Mouse (Mus musculus) kidney, embryonic 16.5 days (tissue): ENCODE results near the gene Bfsp1. TPM values are rescaled to one million over a fixed set of nuclear protein-coding genes. Genes with fewer than 3 reads are reported as not detected.

Experiments
- ATAC-seq: fragments of 200-750 bp; cut with Nextera tagmentation; 2 replicates; pipeline ENCODE4 v1.8.0; 2017; ENCODE audit warnings: moderate TSS enrichment; ENCODE audit not compliant: low FRiP score, low TSS enrichment
- H3K27ac ChIP-seq: fragments of 300-500 bp; sonication (generic); 2 replicates; pipeline ENCODE4 v1.5.1; 2014; ENCODE audit warnings: low read length
- H3K27me3 ChIP-seq: fragments of 300-500 bp; sonication (generic); 2 replicates; pipeline ENCODE4 v1.6.1; 2014; ENCODE audit warnings: low read length, control low read depth, mixed read lengths; ENCODE audit not compliant: insufficient read depth
- H3K36me3 ChIP-seq: fragments of 300-500 bp; sonication (generic); 2 replicates; pipeline ENCODE4 v1.6.1; 2014; ENCODE audit warnings: low read length, control low read depth, mixed read lengths; ENCODE audit not compliant: insufficient read depth
- H3K4me1 ChIP-seq: fragments of 300-500 bp; sonication (generic); 2 replicates; pipeline ENCODE4 v1.6.1; 2014; ENCODE audit warnings: low read length, control low read depth, mixed read lengths; ENCODE audit not compliant: insufficient read depth
- H3K4me2 ChIP-seq: fragments of 300-500 bp; sonication (generic); replicated peaks from 2 replicates; pipeline ENCODE4 v1.6.1; 2014; ENCODE audit warnings: low read depth, low read length
- H3K4me3 ChIP-seq: fragments of 300-500 bp; sonication (generic); 2 replicates; pipeline ENCODE4 v1.5.1; 2014; ENCODE audit warnings: mild to moderate bottlenecking, low read length
- H3K9ac ChIP-seq: fragments of 300-500 bp; sonication (generic); replicated peaks from 2 replicates; pipeline ENCODE4 v1.6.1; 2014; ENCODE audit warnings: low read length
- H3K9me3 ChIP-seq: fragments of 300-500 bp; sonication (generic); 2 replicates; pipeline ENCODE4 v1.6.1; 2016; ENCODE audit warnings: low read length, control low read depth
- WGBS: fragments of 180-500 bp; shearing (Covaris S2); extraction: QIAGEN DNeasy Blood & Tissue Kit; methylation state at CpG from one replicate; pipeline ENCODE4 v1.1.7; 2014; 5-methylcytosine and 5-hydroxymethylcytosine counted together
- polyA plus RNA-seq: library from polyadenylated mRNA; unstranded; fragments of >200 nt; fragmentation: Nextera tagmentation; extraction: Ambion mirVana; gene quantifications from 2 replicates; pipeline ENCODE4 v1.2.1, GENCODE M21; 2015

Gene Bfsp1
- polyA plus RNA-seq, 1 experiment from 2014 or later: 1.8 TPM

- Histone ChIP-seq H3K27me3 (no peaks in the 10 kb centered on the region), H3K4me3 (no peak overlapping the region), H3K36me3 (no peaks in the 10 kb centered on the region), H3K4me2 (no peak overlapping the region), H3K9me3 (no peaks in the 10 kb centered on the region), H3K9ac (no peak overlapping the region), H3K4me1 (no peaks in the 10 kb centered on the region), H3K27ac (peak overlapping the region; percentile 76)
- ATAC-seq: no peak
- WGBS: 81% methylated on average over 15 of the region's 15 CpGs
These were observed 26.3 kb upstream of the Bfsp1 start for GRCm38 (mm10) chr2:143889131-143889859.

- H3K4me2 ChIP-seq: no peak overlapping the region
- H3K9me3 ChIP-seq: no peaks in the 10 kb centered on the region
- no peak overlapping the region for H3K9ac ChIP-seq
- H3K27me3 ChIP-seq: no peaks in the 10 kb centered on the region
- H3K36me3 ChIP-seq: no peaks in the 10 kb centered on the region
- H3K4me3 ChIP-seq: no peak overlapping the region
- no peak for ATAC-seq
- no peaks in the 10 kb centered on the region for H3K4me1 ChIP-seq
- H3K27ac ChIP-seq: no peak overlapping the region
- WGBS: 81% methylated on average over 10 of the region's 10 CpGs
These were observed 19.8 kb upstream of the Bfsp1 start for GRCm38 (mm10) chr2:143882606-143883288.

GRCm38 (mm10) chr2:143882002-143882401, 19.0 kb upstream of the Bfsp1 start:
- no peak overlapping the region for H3K9ac ChIP-seq
- no peak overlapping the region for H3K4me3 ChIP-seq
- no peak overlapping the region for H3K27ac ChIP-seq
- H3K9me3 ChIP-seq: no peaks in the 10 kb centered on the region
- H3K4me1 ChIP-seq: peaks cover 6% of the 10 kb centered on the region
- H3K36me3 ChIP-seq: no peaks in the 10 kb centered on the region
- WGBS: 91% methylated on average over 4 of the region's 4 CpGs
- H3K4me2 ChIP-seq: no peak overlapping the region
- no peaks in the 10 kb centered on the region for H3K27me3 ChIP-seq
- no peak for ATAC-seq

DNA sequence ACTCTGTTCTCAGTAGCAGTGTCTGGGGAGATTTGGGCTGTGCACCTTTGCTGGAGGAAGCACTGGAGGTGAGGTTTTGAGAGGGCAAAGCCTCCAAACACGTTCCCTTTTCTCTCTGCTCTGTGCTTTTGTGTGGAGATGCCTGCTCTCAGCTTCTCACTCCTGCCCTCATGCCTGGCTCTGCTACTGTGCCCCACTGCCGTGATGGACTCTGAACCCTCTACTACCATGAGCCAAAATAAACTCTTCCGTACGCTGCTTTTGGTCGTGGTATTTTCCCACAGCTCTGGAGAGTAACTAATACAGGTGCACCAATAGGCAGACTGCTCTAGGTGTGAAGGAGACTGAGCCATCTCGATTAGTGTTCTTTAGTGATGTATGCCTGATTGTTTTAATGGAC, 16.3 kb upstream of the Bfsp1 start:
- Histone ChIP-seq H3K27me3 (no peaks in the 10 kb centered on the region), H3K4me2 (no peak overlapping the region), H3K9me3 (no peaks in the 10 kb centered on the region), H3K36me3 (no peaks in the 10 kb centered on the region), H3K9ac (no peak overlapping the region), H3K4me1 (peaks cover 15% of the 10 kb centered on the region), H3K27ac (no peak overlapping the region), H3K4me3 (no peak overlapping the region)
- WGBS: 87% methylated on average over 6 of the region's 6 CpGs
- ATAC-seq: no peak

DNA sequence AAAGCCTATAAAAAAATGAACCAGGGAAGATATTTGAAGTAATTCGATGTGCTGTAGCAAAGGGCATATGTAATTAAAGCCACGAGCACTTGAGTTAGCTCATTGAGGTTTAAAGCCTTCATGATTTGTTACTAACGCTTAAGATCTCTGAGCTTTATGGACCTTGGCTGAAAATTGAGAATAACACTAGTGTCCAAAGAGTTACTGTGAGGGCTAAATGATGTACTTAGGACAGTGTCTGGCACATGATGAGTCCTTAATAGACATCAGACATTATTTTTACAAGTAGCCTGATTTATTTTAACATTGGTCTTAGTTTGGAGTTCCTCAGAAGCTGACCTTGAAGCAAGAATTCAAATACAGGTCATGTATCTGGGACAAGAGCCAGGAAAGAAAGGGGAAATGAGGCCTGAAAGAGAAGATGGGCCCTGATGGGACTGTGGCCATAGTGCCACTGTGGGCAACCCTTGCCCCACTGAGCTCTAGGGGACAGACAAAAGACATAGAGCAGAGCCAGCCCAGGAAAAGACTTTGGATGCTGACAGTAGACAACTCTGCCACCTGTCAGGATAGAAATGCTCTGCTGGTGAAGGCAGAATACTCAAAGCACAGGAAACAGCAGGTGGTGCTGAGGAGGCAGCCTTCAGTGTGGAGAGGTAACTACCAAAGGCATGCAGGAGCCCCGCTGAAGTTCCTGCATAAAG, 14.1 kb upstream of the Bfsp1 start:
- no peak overlapping the region for H3K4me3 ChIP-seq
- no peak overlapping the region for H3K9ac ChIP-seq
- no peaks in the 10 kb centered on the region for H3K9me3 ChIP-seq
- H3K27ac ChIP-seq: no peak overlapping the region; the same call in 1 of the 2 replicates
- no peaks in the 10 kb centered on the region for H3K27me3 ChIP-seq
- no peaks in the 10 kb centered on the region for H3K36me3 ChIP-seq
- 36% methylated on average over 4 of the region's 4 CpGs for WGBS
- peaks cover 15% of the 10 kb centered on the region for H3K4me1 ChIP-seq
- peak; percentile 61 for ATAC-seq
- H3K4me2 ChIP-seq: no peak overlapping the region

DNA sequence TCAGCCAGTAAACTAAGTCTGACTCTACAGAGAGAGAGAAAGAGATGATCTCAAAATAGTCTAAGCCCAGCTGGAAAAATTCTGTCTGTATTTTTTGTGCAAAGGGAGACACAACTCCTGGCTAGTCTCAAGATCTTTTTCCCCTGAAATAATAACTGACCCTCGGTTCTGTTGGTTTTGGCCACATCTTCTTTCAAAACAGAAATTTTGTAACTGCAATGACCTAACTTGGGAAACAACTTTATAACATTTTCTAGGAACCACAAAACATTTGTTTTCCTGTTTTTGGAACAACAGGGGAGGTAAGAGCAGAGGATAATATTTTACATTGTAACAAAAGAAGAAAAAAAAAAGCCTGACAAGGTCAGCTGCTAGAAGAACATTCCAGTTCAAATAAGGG, 13.1 kb upstream of the Bfsp1 start:
- Histone ChIP-seq H3K36me3 (no peaks in the 10 kb centered on the region), H3K27ac (peak overlapping the region; percentile 61), H3K9ac (no peak overlapping the region), H3K4me2 (no peak overlapping the region), H3K9me3 (no peaks in the 10 kb centered on the region), H3K4me3 (no peak overlapping the region), H3K27me3 (no peaks in the 10 kb centered on the region), H3K4me1 (peaks cover 16% of the 10 kb centered on the region)
- ATAC-seq: no peak
- 29% methylated on average over 1 of the region's 1 CpGs for WGBS

GRCm38 (mm10) chr2:143870936-143871688, 8.1 kb upstream of the Bfsp1 start:
- Histone ChIP-seq H3K9me3 (no peaks in the 10 kb centered on the region), H3K9ac (no peak overlapping the region), H3K4me1 (peaks cover 13% of the 10 kb centered on the region), H3K36me3 (no peaks in the 10 kb centered on the region), H3K27me3 (no peaks in the 10 kb centered on the region), H3K4me2 (no peak overlapping the region), H3K27ac (peak overlapping the region; percentile 1), H3K4me3 (no peak overlapping the region)
- ATAC-seq: peak; percentile 73; the same call in 1 of the 2 replicates
- WGBS: 53% methylated on average over 10 of the region's 10 CpGs

DNA sequence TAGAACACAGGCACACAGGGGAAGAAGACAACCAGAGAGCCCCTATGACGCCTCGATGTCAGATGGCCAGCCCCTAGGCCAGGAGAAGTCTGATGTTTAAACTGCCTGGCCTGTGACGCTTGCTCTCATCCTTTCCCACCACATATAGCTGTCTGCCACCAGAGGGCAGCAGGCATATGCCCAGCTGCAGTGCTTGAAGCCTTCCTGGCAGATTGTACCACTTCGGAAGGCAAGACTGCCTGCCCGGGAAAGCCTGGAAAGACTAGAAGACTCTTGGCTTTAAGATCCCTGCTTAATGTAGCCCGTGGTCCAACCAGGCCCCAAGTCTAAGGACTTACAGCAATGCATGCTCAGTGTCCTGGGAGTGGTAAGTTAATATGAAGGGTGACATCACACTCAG, 4.4 kb upstream of the Bfsp1 start:
- no peaks in the 10 kb centered on the region for H3K9me3 ChIP-seq
- H3K27me3 ChIP-seq: no peaks in the 10 kb centered on the region
- no peak overlapping the region for H3K27ac ChIP-seq
- no peaks in the 10 kb centered on the region for H3K36me3 ChIP-seq
- 0 out of 2 replicates have a peak overlapping the region, but pooled peaks have one; percentile 48 for H3K9ac ChIP-seq
- peak overlapping the region; percentile 31; the same call in 1 of the 2 replicates for H3K4me2 ChIP-seq
- ATAC-seq: peak; percentile 77
- no peak overlapping the region for H3K4me3 ChIP-seq
- peaks cover 22% of the 10 kb centered on the region for H3K4me1 ChIP-seq
- WGBS: 6% methylated on average over 6 of the region's 6 CpGs

- H3K4me2 ChIP-seq: no peak overlapping the region
- ATAC-seq: no peak
- no peak overlapping the region for H3K27ac ChIP-seq
- H3K4me1 ChIP-seq: peaks cover 16% of the 10 kb centered on the region; the same call in 1 of the 2 replicates
- whole genome bisulfite sequencing: 44% methylated on average over 8 of the region's 8 CpGs
- no peaks in the 10 kb centered on the region for H3K36me3 ChIP-seq
- H3K27me3 ChIP-seq: no peaks in the 10 kb centered on the region
- H3K9me3 ChIP-seq: no peaks in the 10 kb centered on the region
- no peak overlapping the region for H3K4me3 ChIP-seq
- H3K9ac ChIP-seq: no peak overlapping the region
These were observed 1.6 kb upstream of the Bfsp1 start for GRCm38 (mm10) chr2:143864600-143864999.
